Mouse (Mus musculus): ENCODE data around the gene Hivep2. TPM values are rescaled to one million over a fixed set of nuclear protein-coding genes. Genes with fewer than 3 reads are reported as not detected.

Gene Hivep2
- polyA plus RNA-seq, 1 experiment from 2014 or later: 6.3 TPM

DNA sequence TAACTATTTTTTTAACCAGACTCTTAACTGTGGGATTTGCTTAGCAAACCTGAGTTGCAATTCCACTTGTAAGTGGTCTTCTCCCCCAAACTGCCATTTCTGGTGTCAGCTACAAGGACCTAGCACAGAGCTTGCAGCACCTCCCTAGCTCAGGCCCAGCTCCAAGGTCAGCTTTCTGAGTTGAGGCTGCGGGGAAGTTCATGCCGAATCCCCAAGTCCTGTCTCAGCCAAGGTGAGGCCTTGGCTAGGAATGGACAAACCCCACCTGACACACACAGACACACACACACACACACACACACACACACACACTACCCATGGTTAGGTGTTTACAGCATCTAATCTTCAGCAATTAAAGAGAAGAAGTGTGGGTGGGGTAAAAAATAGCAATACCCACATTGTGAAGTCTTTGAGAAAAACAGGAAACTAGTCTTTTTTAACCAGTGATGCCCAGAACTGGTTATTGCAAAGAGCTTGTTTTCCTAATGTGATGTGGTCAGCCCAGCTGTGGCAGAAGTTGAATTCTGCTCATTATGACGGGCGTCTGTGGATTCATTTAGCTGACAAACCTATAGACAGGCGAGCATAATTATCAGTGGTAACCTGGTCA is 79.0 kb downstream of the Hivep2 start:
- peaks cover 35% of the 10 kb centered on the region for H3K4me1 ChIP-seq (replicated peaks)
- no peak overlapping the region for H3K4me2 ChIP-seq (replicated peaks)
- no peak overlapping the region for H3K27ac ChIP-seq
- no peaks in the 10 kb centered on the region for H3K9me3 ChIP-seq
- H3K36me3 ChIP-seq: no peaks in the 10 kb centered on the region
- no peak overlapping the region for H3K9ac ChIP-seq (replicated peaks)
- no peak for ATAC-seq
- H3K4me3 ChIP-seq (replicated peaks): no peak overlapping the region
- 88% methylated on average over 5 of the region's 5 CpGs for WGBS
- no peaks in the 10 kb centered on the region for H3K27me3 ChIP-seq

DNA sequence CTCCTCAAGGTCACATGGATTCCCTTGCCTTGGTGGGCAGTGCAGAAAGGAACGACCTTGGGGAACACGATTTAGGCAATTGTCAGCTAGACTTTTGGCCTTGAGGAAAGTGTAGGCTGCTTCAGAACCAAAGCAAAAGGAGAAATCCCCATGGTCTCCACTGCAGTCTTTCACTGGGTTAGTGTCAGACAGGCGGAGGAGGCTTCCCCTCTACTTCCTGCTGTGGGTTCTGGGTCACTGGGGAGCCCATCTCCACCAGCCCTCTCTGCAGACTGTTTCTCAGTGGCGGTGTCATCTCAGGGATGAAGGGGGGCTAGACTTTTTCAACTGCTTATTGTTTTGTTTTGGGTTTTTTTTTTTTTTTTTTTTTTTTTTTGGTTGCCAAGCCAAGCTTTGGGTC is 79.9 kb downstream of the Hivep2 start:
- WGBS: 33% methylated on average over 4 of the region's 4 CpGs
- peak; percentile 44; the same call in 1 of the 2 replicates for ATAC-seq
- no peaks in the 10 kb centered on the region for H3K36me3 ChIP-seq

DNA sequence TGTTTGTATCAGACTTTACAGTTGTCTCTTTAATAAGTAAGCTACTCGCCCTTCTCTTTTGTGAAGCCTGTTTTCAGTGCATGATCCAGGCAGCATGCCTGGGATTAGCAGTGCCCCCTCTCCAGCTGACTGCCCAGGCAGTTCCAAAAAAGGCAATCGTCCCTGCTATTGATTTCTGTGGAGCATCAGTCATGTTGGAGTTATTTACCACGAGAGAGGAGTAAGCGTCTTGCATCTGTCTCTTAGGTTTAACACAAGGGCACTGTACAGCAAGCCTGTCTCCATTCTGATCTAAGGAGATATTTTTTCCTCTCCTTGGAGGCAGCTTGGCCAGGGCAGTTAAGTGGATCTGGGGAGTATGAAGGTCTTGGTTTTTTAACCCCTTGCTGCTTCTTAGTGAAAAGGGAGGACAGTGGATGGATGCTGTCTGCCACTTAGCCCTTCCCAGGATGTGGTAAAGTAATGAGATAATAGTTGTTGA is 80.3 kb downstream of the Hivep2 start:
- Histone ChIP-seq H3K36me3 (no peaks in the 10 kb centered on the region), H3K9ac (replicated peaks) (no peak overlapping the region), H3K27ac (peak overlapping the region; percentile 35; the same call in 1 of the 2 replicates), H3K9me3 (no peaks in the 10 kb centered on the region), H3K27me3 (no peaks in the 10 kb centered on the region), H3K4me1 (replicated peaks) (peaks cover 35% of the 10 kb centered on the region), H3K4me3 (replicated peaks) (no peak overlapping the region), H3K4me2 (replicated peaks) (no peak overlapping the region)
- 10% methylated on average over 4 of the region's 4 CpGs for WGBS
- ATAC-seq: peak; percentile 49; the same call in 1 of the 2 replicates

More for the DNA sequence above, 79.9 kb downstream of the Hivep2 start:
- no peak overlapping the region for H3K4me2 ChIP-seq (replicated peaks)
- H3K9me3 ChIP-seq: no peaks in the 10 kb centered on the region
- peaks cover 35% of the 10 kb centered on the region for H3K4me1 ChIP-seq (replicated peaks)
- no peak overlapping the region for H3K4me3 ChIP-seq (replicated peaks)
- no peak overlapping the region for H3K27ac ChIP-seq
- no peaks in the 10 kb centered on the region for H3K27me3 ChIP-seq
- H3K9ac ChIP-seq (replicated peaks): no peak overlapping the region

DNA sequence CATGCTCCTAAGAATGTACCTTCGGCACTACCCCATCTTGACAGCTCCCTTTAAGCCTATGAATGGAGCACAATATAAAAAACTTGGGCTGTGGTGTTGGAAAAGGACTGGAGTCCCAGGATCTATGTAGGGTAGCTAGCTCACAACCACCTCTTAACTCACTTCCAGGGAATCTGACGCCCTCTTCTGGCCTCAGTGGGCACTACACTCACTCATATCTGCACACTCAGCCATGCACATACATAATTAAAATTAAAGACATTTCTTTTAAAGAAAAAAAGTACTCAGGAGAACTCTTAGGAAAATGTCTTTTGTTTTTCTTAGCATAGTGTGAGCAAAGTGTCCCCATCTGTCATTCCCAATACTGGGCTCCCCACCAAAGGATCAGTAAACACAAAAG is 81.1 kb downstream of the Hivep2 start:
- ATAC-seq: no peak
- Histone ChIP-seq H3K27me3 (no peaks in the 10 kb centered on the region), H3K27ac (no peak overlapping the region), H3K9ac (replicated peaks) (no peak overlapping the region), H3K36me3 (no peaks in the 10 kb centered on the region), H3K9me3 (no peaks in the 10 kb centered on the region), H3K4me2 (replicated peaks) (no peak overlapping the region), H3K4me3 (replicated peaks) (no peak overlapping the region), H3K4me1 (replicated peaks) (peaks cover 35% of the 10 kb centered on the region)
- WGBS: 75% methylated on average over 2 of the region's 2 CpGs

DNA sequence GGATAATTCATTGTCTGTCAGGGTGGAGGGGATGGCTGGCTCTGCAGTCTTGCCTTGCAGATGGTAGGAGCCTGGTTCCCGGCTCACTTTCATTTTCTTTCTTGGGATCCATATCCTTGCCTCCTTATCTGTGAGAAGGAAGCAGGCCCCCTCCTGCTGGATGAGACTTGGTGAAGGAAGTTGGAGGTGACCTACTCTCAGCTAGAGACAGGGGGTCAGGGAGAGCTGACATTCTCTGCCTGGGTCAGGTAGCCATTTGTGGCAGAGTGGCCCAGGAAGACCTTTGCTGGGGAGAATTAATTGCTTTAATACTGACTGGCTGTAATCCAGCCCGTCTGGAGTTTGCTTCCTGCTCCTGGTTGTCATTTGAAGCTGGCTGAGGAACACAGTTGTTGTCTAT is 81.8 kb downstream of the Hivep2 start:
- H3K27ac ChIP-seq: no peak overlapping the region
- 60% methylated on average over 2 of the region's 2 CpGs for WGBS
- H3K27me3 ChIP-seq: no peaks in the 10 kb centered on the region
- H3K4me2 ChIP-seq (replicated peaks): no peak overlapping the region
- no peaks in the 10 kb centered on the region for H3K9me3 ChIP-seq
- no peak overlapping the region for H3K4me3 ChIP-seq (replicated peaks)
- H3K9ac ChIP-seq (replicated peaks): no peak overlapping the region
- H3K4me1 ChIP-seq (replicated peaks): peaks cover 35% of the 10 kb centered on the region
- ATAC-seq: no peak
- no peaks in the 10 kb centered on the region for H3K36me3 ChIP-seq

DNA sequence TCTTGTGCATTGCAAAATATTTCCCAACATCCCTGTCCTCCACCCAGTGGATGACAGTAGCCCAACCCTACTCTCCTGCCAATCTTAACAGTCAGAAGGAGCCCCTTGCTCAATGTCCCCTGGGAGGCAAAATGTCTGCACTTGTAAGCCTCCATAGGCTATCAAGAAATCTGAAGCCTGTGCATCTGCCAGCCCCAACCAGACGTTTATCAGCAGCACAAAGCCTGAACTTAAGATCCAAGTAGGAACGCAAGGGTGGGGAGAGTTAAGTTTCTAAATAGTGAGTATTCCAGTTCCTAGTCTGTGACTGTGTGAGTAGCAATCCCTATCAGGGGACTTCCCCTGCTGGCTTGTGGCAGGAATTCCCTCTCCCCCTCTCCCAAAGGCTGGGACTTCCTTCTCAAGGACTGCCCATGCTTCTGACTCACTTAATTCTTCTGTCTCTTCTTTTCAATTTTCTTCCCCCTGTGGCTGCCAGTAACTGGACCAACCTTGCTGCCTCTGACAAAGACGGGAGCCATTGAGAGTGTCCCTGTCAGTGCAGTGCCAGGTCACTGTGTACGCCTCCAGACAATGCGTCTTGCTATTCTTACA is 82.5 kb downstream of the Hivep2 start:
- Histone ChIP-seq H3K9me3 (no peaks in the 10 kb centered on the region), H3K4me1 (replicated peaks) (peaks cover 35% of the 10 kb centered on the region), H3K27ac (no peak overlapping the region), H3K9ac (replicated peaks) (no peak overlapping the region), H3K4me3 (replicated peaks) (no peak overlapping the region), H3K4me2 (replicated peaks) (no peak overlapping the region), H3K27me3 (no peaks in the 10 kb centered on the region), H3K36me3 (no peaks in the 10 kb centered on the region)
- no peak for ATAC-seq
- WGBS: 56% methylated on average over 5 of the region's 5 CpGs

DNA sequence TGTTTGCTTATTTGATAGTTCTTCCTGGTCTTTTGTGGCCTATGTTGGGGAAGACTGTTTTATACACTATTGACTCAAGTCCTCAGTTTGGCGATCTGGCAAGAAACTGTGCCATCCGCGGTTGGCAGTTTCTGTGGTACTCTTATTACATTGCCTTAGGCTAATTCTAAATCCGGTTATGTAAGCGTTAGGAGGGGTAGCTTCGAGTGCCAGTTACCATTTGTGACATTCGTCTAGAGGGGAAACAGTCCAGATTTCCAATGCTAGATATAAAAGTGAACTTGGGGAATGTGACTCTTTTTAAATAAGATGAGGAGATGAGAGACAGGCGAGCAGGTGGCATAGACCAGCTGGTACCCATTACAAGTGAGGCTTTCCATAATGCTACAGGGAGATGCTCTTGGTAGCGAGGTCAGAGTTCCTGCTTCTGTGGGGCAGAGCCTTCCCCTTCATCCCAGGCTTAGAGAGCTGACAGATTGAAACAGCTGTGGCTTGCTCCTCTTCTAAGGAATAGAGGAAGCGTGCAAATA is 83.1 kb downstream of the Hivep2 start:
- no peak overlapping the region for H3K9ac ChIP-seq (replicated peaks)
- no peak for ATAC-seq
- 71% methylated on average over 10 of the region's 10 CpGs for WGBS
- H3K4me1 ChIP-seq (replicated peaks): peaks cover 35% of the 10 kb centered on the region
- no peak overlapping the region for H3K4me2 ChIP-seq (replicated peaks)
- no peaks in the 10 kb centered on the region for H3K9me3 ChIP-seq
- H3K27me3 ChIP-seq: no peaks in the 10 kb centered on the region
- H3K27ac ChIP-seq: no peak overlapping the region
- no peak overlapping the region for H3K4me3 ChIP-seq (replicated peaks)
- no peaks in the 10 kb centered on the region for H3K36me3 ChIP-seq

DNA sequence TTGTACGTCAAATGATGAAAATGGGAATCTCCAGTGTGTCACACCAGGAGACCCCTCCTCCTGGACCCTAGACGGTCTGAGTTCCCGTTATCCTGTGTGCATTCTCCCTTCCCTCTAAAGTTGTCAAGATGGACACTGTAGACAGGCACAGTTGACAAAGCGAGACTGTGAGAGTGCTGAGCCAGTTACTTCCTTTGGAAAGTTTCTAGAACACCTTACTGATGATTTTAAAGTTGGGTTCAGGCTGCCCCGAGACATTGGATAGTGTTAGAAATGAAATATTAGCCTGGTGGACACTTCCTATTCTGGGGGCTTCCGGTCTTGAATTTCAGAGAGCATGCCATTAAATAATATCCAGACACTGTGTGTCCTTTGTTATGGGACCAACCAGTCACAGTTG is 83.8 kb downstream of the Hivep2 start:
- Histone ChIP-seq H3K4me3 (replicated peaks) (no peak overlapping the region), H3K36me3 (no peaks in the 10 kb centered on the region), H3K9ac (replicated peaks) (no peak overlapping the region), H3K9me3 (no peaks in the 10 kb centered on the region), H3K4me2 (replicated peaks) (no peak overlapping the region), H3K4me1 (replicated peaks) (peaks cover 35% of the 10 kb centered on the region), H3K27ac (no peak overlapping the region), H3K27me3 (no peaks in the 10 kb centered on the region)
- ATAC-seq: no peak
- 88% methylated on average over 6 of the region's 6 CpGs for WGBS

DNA sequence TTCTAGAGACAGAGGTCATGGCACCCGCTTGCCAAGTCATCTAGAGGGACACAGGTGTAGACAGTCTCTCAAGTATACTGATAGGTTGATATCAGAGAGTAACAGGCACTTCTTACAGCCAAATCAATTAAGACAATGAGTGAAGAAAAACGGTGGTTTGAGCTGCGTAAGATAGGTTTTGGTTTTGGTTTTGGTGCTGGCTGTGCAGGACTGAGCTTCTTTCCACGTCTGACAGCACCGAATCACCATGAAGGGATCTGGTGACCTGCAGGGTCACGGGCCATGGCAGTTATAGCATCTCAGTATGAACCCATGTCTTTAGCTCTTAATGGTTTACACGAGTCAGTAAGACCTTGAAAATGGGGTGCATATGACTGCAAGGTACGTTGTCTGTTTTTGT is 84.7 kb downstream of the Hivep2 start:
- Histone ChIP-seq H3K9me3 (no peaks in the 10 kb centered on the region), H3K27me3 (no peaks in the 10 kb centered on the region), H3K36me3 (no peaks in the 10 kb centered on the region), H3K27ac (no peak overlapping the region), H3K4me1 (replicated peaks) (peaks cover 37% of the 10 kb centered on the region), H3K4me3 (replicated peaks) (no peak overlapping the region), H3K9ac (replicated peaks) (no peak overlapping the region), H3K4me2 (replicated peaks) (no peak overlapping the region)
- 88% methylated on average over 8 of the region's 8 CpGs for WGBS
- ATAC-seq: no peak

DNA sequence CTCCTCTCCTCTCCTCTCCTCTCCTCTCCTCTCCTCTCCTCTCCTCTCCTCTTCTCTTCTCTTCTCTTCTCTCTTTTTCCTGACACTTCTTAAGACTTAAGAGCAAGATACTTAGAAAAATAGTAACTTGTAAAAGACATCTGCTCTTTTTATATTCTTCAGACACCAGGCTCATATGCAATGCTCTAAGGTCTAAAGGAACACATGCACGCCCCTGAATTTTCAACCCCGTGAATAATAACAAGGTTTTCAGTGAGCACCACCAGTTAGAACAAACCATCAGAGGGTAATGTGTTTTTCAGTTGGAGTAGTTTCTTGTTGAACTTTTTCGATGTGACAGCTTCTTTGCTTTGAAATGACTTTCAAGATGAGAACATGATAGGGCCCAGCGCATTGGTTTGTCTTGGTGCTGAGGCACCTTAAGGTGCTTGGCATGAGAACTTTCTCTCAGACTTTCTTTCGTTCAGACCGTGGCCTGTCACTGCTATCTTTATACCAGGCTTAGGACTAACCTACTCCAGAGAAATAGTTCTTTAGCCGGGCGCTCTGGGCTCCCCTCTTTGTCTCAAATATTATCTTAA is 86.3 kb downstream of the Hivep2 start:
- no peak for ATAC-seq
- no peak overlapping the region for H3K27ac ChIP-seq
- no peaks in the 10 kb centered on the region for H3K27me3 ChIP-seq
- no peak overlapping the region for H3K9ac ChIP-seq (replicated peaks)
- H3K9me3 ChIP-seq: no peaks in the 10 kb centered on the region
- no peaks in the 10 kb centered on the region for H3K36me3 ChIP-seq
- no peak overlapping the region for H3K4me2 ChIP-seq (replicated peaks)
- H3K4me3 ChIP-seq (replicated peaks): no peak overlapping the region
- whole genome bisulfite sequencing: 91% methylated on average over 8 of the region's 8 CpGs
- peaks cover 39% of the 10 kb centered on the region for H3K4me1 ChIP-seq (replicated peaks)

DNA sequence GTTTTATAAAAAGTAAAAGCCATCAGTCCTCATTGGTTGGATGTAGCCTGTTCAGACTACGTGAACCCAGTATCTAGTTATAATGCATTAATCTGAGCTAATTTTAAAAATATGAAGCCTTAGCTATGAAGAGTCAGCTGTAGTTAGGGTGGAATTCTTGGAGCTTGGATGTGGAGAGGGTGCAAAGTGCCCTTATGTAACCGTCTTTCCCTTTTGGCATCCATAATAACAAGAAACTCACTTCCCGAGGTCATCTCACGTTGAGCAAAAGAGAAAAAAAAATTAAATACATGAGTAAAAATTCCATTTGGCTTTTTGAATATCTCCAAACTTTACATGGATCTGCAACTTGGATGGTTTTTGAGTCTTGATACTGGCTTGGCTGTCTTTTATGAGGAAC is 89.0 kb downstream of the Hivep2 start:
- no peak for ATAC-seq
- Histone ChIP-seq H3K27ac (no peak overlapping the region), H3K27me3 (no peaks in the 10 kb centered on the region), H3K9ac (replicated peaks) (no peak overlapping the region), H3K4me1 (replicated peaks) (peaks cover 25% of the 10 kb centered on the region), H3K36me3 (no peaks in the 10 kb centered on the region), H3K4me2 (replicated peaks) (no peak overlapping the region), H3K4me3 (replicated peaks) (no peak overlapping the region), H3K9me3 (no peaks in the 10 kb centered on the region)
- 83% methylated on average over 4 of the region's 4 CpGs for WGBS

DNA sequence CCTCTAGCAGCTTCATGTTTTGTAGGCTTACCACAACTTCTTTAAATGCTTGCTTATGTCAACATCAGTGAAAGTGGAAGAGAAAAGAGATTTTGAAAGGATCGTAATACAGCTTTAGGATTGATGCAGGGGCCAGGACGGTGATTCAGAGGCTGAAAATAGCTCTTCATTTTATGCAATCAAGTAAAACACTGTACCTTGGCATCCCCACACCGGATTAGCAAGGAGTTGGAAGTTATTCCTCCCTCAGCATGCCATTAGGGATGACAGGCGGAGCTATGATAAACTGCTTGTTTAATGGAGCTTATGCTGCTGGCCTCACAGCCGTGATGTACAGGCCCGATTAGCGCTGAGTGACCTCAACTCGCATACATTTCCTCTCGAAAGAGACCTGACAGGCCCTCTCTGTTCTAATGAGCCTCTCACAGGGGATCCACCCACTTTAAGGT is 89.7 kb downstream of the Hivep2 start:
- H3K36me3 ChIP-seq: no peaks in the 10 kb centered on the region
- H3K27ac ChIP-seq: peak overlapping the region; percentile 8; the same call in 1 of the 2 replicates
- no peak overlapping the region for H3K4me2 ChIP-seq (replicated peaks)
- H3K4me3 ChIP-seq (replicated peaks): no peak overlapping the region
- WGBS: 22% methylated on average over 9 of the region's 9 CpGs
- H3K9me3 ChIP-seq: no peaks in the 10 kb centered on the region
- H3K27me3 ChIP-seq: no peaks in the 10 kb centered on the region
- no peak overlapping the region for H3K9ac ChIP-seq (replicated peaks)
- peaks cover 25% of the 10 kb centered on the region for H3K4me1 ChIP-seq (replicated peaks)
- ATAC-seq: 0 out of 2 replicates have a peak, but pooled peaks have one; percentile 25

Data from midbrain, embryonic 13.5 days (tissue).